Mouse (Mus musculus): Measurements from ENCODE around the gene Fam219b. TPM values are rescaled to one million over a fixed set of nuclear protein-coding genes. Genes with fewer than 3 reads are reported as not detected.

Gene Fam219b
- total RNA-seq, 4 experiments from 2014 or later: 18.0 to 21.8 (median 20.4) TPM

DNA sequence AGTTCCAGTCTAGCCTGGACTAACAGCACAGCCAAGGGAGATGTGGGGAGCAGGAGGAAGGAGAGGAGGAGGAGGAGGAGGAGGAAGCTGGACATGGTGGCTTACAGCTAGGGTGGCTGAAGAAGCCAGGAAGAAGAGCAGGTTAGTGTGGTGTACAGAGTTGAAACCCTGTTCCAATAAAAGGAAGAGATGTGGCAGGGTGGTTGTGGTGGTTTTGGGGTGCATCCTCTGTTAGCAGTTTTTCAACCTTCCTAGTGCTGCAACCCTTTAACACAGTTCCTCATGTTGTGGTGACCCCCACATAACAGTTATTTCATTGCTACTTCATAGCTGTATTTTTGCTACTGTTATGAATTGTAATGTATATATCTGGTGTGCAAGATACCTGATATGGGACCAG lies 12.9 kb upstream of the Fam219b start:
- no peak for DNase-seq (ENCODE audit: low spot score in 2 of 2)

GRCm38 (mm10) chr9:57525516-57525915 lies 11.8 kb upstream of the Fam219b start:
- DNase-seq (ENCODE audit: low spot score in 2 of 2): no peak

GRCm38 (mm10) chr9:57526435-57526834 lies 10.9 kb upstream of the Fam219b start:
- DNase-seq (ENCODE audit: low spot score in 2 of 2): no peak

- no peak for DNase-seq (ENCODE audit: low spot score in 2 of 2)
Observed at GRCm38 (mm10) chr9:57531946-57532345, 5.4 kb upstream of the Fam219b start.

DNA sequence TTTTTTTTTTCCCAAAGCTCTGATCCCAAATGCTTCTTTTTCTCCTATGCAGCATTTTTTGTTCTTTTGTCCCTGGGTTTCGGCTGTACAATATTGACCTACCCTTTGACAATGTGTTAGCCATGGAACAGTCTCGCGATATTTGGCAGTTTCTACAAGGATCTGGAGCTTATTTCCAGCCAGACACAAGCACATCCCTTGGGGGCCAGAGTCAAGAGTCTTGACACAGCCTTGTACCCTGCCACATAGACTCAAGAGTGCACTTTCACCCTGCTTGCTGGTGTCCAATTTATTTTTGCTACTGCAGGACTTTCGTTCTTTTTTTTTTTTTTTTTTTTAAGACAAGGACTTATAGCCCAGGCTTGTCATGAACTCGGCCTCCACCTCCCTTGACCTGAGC lies 966 bp upstream of the Fam219b start:
- DNase-seq (ENCODE audit: low spot score in 2 of 2): no peak

DNA sequence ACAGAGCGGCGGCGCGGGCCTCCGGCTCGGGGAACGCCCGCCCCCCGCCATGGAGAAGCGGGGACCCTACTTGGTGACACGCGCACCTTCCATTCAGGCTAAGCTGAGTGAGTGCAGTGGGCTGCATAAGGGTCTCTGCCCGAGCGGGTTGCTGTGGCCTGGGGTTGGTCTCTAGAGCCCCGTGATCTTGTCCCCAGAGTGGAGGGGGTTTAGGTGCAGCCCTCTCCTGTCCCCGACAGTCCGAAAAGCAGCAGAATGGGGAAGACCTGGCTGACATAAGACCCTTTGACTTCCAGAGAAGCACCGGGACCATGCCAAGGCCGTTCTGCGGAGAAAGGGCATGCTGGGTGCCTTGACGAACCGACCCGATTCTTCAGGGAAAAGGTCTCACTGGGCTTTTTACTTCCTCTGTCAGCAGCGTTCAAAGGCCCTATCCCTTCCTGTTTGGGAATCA lies 427 bp downstream of the Fam219b start:
- no peak for DNase-seq (ENCODE audit: low spot score in 2 of 2)

DNA sequence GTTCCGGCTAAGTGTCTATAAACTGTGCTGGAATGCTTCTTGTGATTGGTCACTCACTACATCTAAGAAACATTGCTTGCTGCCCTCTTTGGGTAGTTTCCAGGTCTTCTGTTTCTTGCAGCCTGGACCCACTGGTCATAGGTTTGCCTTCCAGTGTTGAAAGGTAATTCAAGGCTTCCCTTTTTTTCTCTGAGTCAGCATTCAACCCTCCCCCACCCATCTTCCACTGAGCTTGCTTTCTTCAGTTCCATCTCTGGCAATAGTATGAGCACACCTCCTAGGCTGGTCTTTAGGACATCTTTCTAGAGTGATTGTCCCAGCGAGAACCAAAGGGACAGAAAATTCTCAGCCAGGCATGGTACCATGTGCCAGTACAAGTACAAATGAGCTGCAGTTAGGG lies 2.2 kb downstream of the Fam219b start:
- no peak for DNase-seq (ENCODE audit: low spot score in 2 of 2)

DNA sequence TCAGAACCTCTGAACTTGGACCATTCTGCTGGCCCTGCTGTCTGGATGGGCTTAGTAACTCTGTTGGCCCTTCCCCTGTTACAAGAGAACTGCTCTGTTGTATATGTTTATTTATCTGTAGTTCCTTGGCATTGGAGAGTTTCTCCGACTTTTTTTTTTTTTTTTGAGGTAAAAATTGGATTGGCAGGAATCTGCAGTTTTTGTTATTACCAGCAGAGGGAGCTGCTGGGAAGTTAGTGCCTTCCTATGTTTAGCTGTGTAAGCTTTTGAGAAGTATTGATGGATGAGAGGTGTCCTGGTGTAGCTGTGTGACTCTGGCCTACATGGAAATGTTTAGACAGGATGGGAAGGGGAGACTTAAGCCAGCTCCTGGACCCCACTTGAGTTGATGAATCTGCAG lies 4.0 kb downstream of the Fam219b start:
- no peak for DNase-seq (ENCODE audit: low spot score in 2 of 2)

DNA sequence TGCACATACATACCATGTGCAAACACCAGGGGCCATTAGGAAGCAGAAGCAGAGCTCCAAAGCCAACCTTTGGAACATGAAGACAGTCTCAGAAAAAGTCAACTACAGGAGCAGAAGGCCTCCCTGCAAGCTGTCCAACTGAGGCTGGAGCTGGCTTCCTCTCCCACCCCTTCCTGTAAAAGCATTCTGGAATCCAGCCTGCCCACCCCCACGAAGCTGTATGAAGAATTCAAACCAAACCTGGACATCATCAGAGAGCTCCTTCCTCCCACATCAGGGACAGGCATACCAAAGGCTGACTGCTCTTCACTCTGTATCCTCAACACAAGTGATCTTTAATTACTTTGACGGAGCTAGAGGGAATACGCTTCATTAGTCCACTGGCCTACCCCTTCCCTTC lies 6.6 kb downstream of the Fam219b start:
- no peak for DNase-seq (ENCODE audit: low spot score in 2 of 2)

- DNase-seq (ENCODE audit: low spot score in 2 of 2): no peak
Observed at GRCm38 (mm10) chr9:57547287-57547686, 10.0 kb downstream of the Fam219b start.

GRCm38 (mm10) chr9:57547869-57548268 lies 10.5 kb downstream of the Fam219b start:
- DNase-seq (ENCODE audit: low spot score in 2 of 2): no peak

- DNase-seq (ENCODE audit: low spot score in 2 of 2): no peak
Observed at GRCm38 (mm10) chr9:57549186-57549585, 11.9 kb downstream of the Fam219b start.

DNA sequence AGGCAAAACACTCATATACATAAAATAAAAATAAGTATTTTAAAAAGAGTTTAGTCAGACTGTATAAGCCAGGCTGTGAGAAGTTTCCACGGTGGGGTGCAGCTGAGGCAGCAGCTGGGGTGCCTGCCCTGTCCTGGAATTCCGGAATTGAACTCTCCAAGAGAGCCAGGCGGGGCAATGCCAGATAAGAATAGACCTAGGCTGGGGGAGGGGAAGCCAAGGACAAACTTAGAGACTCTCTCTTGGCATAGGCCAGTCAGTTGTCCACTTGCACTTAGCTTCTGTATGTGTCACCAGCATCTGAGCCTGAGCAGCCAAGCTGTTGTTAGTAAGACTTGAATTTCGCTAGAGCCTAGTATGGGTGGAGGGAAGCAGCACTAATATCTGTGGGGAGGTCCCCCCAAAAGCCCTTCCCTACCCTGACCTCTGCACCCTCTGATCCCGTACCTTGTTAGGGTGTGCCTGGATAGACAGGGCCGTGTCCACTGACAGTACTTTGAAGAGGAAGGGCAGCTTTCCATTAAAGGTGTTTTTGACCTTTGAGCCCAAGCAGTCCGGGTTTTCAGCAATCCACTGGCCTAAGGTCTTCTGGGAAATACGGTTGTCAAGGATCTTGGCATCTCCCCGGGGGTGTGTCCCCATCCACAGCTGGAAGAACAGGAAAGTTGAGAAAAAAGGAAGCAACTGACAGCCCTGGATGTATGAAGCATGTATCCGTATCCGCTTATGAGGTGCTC lies 13.0 kb downstream of the Fam219b start:
- no peak for DNase-seq (ENCODE audit: low spot score in 2 of 2)

DNA sequence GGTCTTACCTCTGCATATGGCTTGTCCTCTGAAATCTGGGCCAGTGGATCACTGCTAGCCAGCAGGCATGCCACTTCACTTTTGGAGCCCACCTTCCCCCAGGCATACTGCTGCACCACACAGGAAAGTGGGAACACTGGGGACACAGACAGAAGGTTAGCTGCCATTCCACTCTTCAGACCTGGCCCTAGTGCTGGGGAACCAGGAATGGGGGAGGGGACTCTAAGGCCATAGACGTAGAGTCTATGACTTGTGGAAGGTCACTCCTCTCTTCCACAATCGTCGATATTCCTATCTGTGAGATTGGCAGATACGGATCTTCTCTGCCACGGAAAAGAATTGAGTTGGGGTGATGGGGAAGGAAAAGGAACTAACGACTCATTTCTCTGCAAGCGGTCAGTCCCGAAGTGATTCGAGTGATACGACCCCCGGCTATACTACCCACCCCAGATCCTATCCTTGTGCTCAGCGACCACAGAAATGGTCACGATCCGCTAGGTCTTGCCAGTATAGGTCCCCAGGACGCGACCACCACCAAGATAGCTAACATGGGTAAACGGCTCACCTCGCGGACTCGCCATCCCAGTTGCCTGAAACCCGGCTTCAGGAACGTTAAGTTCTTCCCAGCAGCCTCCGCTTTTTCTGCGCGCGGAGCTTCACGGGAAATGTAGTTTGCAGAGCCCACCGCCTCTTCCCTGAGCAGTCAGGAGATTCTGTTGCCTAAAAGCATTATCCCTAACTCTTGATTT lies 15.0 kb downstream of the Fam219b start, which contains the start of gene Mpi:
TSS of gene Mpi (minus strand) at position 625 of the 749 bp plus-strand sequence.
- peak in 1 of 2 experiments; percentile 69 for DNase-seq (ENCODE audit: low spot score in 2 of 2)

DNA sequence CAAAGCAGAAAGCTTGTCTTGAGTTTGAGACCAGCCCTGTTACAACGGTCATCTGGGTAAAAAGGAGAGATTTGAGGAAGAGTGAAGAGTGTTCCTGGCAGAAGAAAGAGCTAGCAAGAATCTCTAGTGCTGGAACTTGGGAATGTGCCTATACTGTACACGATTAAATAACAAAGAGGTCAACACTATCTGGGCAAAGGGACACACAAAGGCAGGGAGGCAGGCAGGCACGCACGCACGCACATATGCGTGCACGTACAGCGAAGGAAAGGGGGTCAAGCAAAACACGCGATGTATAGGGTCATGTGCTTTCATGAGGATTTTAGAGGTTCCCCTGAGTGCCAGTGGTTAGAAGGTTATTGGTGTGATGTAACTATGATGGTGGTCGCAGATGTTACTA lies 15.8 kb downstream of the Fam219b start:
- DNase-seq (ENCODE audit: low spot score in 2 of 2): no peak

GRCm38 (mm10) chr9:57554753-57555152 lies 17.4 kb downstream of the Fam219b start:
- DNase-seq (ENCODE audit: low spot score in 2 of 2): no peak

DNA sequence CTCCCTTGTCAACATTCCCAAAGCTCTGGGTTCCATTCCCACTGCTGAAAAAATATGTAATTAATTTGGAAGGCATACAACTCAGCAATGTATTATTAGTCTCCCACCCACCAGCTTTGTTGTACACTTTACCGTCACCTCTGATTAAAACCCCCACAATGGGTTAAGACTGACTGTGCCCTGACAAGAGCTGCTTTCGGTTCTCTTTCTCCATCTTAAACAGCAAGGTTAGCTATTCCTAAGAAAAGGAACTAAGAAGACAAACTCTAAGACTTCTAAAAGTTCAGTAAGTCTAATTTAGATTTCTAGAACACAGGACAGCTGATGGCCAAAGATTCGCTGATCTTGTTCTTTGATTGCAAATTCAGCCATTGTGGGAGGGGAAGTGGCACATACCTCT lies 19.9 kb downstream of the Fam219b start:
- DNase-seq (ENCODE audit: low spot score in 2 of 2): no peak

- DNase-seq (ENCODE audit: low spot score in 2 of 2): no peak
Observed at GRCm38 (mm10) chr9:57558625-57559024, 21.3 kb downstream of the Fam219b start.

DNA sequence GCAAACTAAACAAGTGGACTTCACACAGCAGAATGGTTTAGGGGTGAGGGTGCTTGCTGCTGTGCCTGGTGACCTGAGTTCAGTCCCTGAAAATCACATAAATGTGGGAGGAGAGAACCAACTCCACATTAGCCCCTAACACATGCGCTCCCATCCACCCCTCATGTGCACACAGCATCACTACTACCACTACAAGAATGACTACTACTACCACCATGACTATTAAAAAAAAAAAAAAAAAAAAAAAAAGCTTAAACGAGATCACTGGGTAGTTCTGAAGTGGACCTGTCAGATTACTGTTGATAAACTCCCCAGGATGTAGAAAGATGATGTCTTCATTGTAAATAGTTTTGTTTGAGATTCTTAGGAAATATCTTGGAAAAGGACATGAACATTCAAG lies 22.2 kb downstream of the Fam219b start:
- no peak for DNase-seq (ENCODE audit: low spot score in 2 of 2)

GRCm38 (mm10) chr9:57560263-57560662 lies 22.9 kb downstream of the Fam219b start:
- DNase-seq (ENCODE audit: low spot score in 2 of 2): no peak

DNA sequence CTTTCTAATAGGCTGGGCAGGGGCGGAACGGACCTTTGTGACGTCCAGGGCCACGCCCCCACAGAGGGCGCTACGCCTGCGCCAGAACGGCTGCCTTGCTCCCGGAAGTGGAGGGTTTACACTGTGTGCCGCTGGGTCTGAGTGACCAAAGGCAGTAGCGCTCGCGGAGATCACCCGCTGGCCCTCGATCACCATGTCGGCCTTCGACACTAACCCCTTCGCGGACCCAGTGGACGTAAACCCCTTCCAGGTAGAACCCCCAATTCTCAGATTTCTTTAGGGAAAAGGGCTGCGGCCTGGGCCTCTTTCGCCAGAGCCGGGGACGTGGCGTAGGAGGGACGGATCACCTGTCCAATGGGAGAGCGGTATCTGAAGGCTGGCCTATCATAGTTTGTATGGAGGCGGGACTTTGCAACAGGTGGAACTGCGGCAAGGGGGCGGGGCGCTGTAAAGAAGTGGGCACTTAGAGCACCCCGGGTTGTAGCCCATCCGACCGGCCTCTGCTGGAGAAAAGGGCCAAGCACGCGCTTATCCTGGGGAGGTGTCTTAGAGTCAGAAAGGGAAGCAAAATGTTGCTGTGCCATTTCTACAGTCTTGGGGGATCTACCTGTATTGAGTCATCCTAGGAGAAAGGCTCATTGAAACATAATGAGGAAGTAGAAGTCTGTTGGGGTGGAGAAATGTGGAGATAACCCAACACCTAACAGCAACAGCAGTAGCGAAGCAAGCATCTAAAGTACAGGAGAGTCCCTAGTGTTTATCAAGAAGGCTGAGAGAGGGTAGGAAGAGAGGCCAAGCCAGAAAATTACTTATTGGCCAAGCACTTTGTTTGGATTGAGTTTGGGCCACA lies 23.8 kb downstream of the Fam219b start, which contains the start of gene Scamp2:
TSS of gene Scamp2 (plus strand) at position 83 of the 850 bp plus-strand sequence.
- peak; percentile 91 to 94 for DNase-seq (ENCODE audit: low spot score in 2 of 2)

- DNase-seq (ENCODE audit: low spot score in 2 of 2): no peak
Observed at GRCm38 (mm10) chr9:57561711-57562099, 24.4 kb downstream of the Fam219b start.

All from left cerebral cortex, adult 8-10 months (tissue).